Mouse (Mus musculus) left cerebral cortex, adult 2 months (tissue): ENCODE measurements around the gene Pde4d. TPM values are rescaled to one million over a fixed set of nuclear protein-coding genes. Genes with fewer than 3 reads are reported as not detected.

Source experiments
- DNase-seq, 2 experiments: peaks; one replicate each; pipeline ENCODE4 v3.0.0; 2021 to 2022; ENCODE audit warnings: low spot score in 2 of 2, mixed read lengths in 1 of 2; ENCODE audit errors: extremely low spot score in 1 of 2
- H3K27ac ChIP-seq: fragments of 200-600 bp; 2 replicates; pipeline ENCODE4 v1.8.1; 2022
- H3K4me3 ChIP-seq: fragments of 200-600 bp; 2 replicates; pipeline ENCODE4 v1.8.1; 2022
- CTCF ChIP-seq: fragments of 200-600 bp; IDR thresholded peaks from 2 replicates; pipeline ENCODE4 v1.8.1; 2022; ENCODE audit warnings: antibody characterized with exemption, mild to moderate bottlenecking, moderate library complexity
- intact Hi-C: fragments of 180-260 bp; cut with DNase I; formaldehyde crosslinking; loops from one replicate; pipeline ENCODE4 v1.15.1; 2025
- total RNA-seq, 2 experiments: library from RNA; stranded (reverse); gene quantifications; 2 replicates each; pipeline ENCODE4 v1.2.3; 2021

Pde4d gene
- total RNA-seq, 2 experiments from 2014 or later, result 116 to 121 TPM

DNA sequence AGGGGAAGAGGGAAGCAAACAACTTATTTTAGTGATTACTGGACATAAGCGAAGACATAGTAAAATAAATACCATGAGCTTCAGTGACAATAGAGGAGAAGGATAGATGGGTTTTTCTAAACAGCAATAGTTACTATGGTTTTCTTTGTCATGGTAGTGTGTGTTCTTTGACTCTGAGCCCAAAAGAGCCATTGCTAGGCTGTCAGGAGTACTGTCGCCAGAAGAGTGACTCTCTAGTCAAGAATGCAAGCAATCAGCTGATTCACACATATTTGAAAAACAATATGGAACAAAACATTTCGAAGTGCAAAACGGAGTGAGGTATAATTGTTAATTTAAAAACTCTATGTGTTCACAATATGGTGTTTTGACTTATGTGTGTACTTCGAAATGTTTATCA lies 450.4 kb downstream of the Pde4d start:
- no peak overlapping the region for H3K4me3 ChIP-seq
- TF ChIP-seq CTCF, result no peak
- no peak overlapping the region for H3K27ac ChIP-seq
- intact Hi-C loops, result no loop called here
- no peak for DNase-seq

DNA sequence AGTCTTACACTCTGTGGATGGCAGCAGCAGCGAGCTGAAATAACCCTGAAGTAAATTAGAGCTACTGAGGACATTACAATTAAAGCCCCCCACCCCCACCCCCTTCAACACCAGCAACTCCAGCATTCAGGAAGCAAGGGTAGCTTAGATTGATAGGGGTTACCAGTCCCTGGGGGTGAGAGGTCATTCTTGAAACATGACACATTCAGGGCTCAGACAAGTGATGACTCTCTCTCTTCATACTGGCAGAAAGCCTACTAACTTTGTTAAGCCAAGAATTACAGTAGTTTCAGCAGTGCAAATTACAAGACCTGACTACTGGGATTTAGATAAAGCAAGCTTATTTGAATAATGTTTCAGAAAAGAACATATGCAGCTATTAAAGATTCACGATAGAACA lies 455.4 kb downstream of the Pde4d start:
- H3K27ac ChIP-seq, result no peak overlapping the region
- intact Hi-C loops, result no loop called here
- no peak for DNase-seq
- no peak for TF ChIP-seq CTCF
- H3K4me3 ChIP-seq, result no peak overlapping the region

DNA sequence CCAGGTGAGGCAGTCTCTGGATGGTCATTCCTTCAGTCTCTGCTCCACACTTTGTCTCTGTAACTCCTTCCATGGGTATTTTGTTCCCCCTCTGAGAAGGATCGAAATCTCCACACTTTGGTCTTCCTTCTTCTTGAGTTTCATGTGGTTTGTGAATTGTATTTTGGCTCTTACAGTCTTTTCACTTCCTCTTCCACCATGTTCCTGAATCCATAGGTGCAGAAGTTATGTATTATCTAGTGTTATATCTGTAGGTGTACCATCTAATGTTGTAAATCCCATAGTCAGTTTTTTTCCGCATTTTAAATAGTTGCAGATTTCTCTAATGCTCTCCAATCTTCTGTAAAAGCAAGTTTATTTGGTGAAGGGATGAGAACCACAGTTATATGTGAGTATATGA lies 459.4 kb downstream of the Pde4d start:
- H3K27ac ChIP-seq, result no peak overlapping the region

DNA sequence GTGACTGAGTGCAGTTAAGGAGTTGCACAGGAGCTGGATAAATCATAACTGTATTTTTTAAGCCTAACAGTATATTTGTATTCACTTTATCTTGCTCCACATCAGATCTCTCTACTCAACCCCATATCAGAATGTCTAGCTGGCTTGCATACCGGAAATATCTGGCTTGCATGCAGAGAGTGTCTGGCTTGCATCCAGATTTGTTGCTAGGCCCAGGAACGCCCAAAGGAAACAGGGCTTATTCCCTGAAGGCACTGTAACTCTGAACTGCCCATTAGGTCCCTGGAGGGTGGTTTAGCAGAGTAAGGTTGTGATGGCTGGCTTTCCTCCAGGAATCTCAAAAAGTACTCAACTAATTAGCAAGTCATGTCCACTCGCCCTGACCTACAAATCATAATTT lies 464.9 kb downstream of the Pde4d start:
- no peak overlapping the region for H3K4me3 ChIP-seq
- no peak overlapping the region for H3K27ac ChIP-seq
- no peak for TF ChIP-seq CTCF
- no peak for DNase-seq
- intact Hi-C loops, result no loop called here

More for the DNA sequence above, 459.4 kb downstream of the Pde4d start:
- intact Hi-C loops, result no loop called here
- H3K4me3 ChIP-seq, result no peak overlapping the region
- no peak for TF ChIP-seq CTCF
- no peak for DNase-seq

DNA sequence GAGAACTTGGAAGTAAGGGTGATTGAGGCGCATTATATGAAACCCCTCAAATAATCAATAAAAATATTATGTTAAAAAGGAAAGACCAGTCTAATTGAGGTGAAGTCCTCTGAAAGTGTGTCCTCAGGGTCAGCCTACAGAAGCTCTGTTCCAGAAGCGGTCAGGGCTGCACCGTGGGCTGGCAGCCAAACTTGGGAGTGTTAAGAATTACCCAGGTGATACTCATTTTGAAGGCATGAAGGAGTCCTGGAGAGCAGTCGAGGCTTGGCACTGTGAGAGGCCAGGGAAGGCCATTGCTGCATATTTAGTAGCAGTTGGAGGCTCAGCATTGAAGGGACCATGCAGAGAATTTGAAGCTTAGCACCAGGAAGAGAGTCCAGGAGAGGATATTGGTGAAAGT lies 471.4 kb downstream of the Pde4d start:
- no peak for DNase-seq
- TF ChIP-seq CTCF, result no peak
- intact Hi-C loops, result no loop called here

DNA sequence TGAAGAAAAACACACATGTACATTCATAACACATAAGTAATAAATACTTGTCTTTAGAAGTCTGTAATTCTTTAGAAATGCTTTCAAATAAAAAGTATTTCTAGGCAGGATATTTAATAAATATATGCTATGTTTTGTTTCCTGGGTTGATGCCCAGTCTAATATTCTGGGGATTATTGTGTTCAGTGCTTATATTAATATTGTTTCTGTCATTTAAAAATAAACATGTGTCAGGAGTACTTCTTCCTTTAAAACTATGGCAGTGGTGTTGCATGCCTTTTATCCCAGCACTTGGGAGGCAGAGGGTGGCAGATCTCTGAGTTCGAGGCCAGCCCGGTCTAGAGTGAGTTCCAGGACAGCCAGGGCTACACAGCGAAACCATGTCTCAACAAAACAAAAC lies 485.1 kb downstream of the Pde4d start:
- Histone ChIP-seq H3K4me3 (no peak overlapping the region), H3K27ac (no peak overlapping the region)
- intact Hi-C loops, result no loop called here
- DNase-seq, result no peak
- no peak for TF ChIP-seq CTCF

More for the DNA sequence above, 471.4 kb downstream of the Pde4d start:
- H3K27ac ChIP-seq, result no peak overlapping the region
- H3K4me3 ChIP-seq, result no peak overlapping the region

DNA sequence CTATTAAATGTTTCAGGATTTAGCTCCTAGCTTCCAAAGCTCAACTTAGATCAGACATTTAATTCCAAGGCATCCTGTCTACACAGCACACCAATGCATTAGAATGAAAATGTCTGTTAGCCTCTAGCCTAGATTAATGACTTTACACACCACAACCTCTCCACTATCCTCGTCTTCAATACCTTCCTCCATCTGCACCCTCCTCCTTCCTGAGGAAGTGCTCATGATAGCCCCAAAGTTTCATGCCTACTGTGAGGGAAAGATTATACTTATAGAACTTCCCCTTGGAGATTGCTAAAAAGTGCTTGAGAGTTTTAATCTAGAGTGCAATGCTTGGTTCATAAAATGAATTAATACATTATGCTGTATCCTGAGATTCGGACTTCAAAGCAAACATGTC lies 487.5 kb downstream of the Pde4d start:
- no peak overlapping the region for H3K27ac ChIP-seq
- no peak overlapping the region for H3K4me3 ChIP-seq
- no peak for TF ChIP-seq CTCF
- DNase-seq, result no peak
- intact Hi-C loops, result no loop called here

DNA sequence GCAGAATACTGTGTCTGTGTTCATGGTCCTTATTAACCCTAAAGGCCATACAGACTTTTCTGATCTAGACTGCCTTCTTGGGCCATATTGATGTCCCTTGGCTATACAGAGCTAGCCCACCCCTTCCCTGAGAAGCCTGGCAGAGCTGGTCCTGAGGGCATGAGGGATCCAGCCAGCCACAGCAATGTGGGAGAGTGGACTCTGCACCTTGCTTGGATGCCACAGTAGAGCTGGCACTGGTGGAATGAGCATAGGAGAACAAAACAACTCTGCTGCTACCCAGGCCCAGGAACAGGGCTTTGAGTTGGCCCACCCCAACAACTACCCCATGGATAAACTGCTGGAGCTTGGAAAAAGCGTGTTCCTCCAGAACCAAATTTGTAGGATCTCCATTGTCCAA lies 503.2 kb downstream of the Pde4d start:
- TF ChIP-seq CTCF, result no peak
- DNase-seq, result no peak
- no peak overlapping the region for H3K27ac ChIP-seq
- H3K4me3 ChIP-seq, result no peak overlapping the region
- intact Hi-C loops, result no loop called here

DNA sequence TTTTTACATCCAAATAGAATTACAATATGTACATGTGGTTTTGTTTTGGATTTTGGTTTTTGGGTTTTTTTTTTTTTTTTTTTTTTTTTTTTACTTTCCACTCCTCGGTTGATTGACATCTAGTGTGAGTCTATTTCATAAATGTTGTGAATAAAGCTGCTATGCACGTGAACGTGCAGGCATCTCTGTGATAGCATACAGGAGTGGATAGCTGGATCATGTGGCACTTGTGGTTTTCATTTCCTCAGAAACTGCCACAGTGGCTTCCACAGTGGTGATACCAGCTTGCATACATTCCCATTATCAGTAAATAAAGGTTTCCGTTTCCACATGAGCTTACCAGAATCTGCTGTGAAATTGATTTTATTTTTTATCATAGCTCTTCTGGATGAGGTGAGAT lies 506.3 kb downstream of the Pde4d start:
- DNase-seq, result no peak
- no peak overlapping the region for H3K4me3 ChIP-seq
- no peak overlapping the region for H3K27ac ChIP-seq
- intact Hi-C loops, result no loop called here
- TF ChIP-seq CTCF, result no peak

DNA sequence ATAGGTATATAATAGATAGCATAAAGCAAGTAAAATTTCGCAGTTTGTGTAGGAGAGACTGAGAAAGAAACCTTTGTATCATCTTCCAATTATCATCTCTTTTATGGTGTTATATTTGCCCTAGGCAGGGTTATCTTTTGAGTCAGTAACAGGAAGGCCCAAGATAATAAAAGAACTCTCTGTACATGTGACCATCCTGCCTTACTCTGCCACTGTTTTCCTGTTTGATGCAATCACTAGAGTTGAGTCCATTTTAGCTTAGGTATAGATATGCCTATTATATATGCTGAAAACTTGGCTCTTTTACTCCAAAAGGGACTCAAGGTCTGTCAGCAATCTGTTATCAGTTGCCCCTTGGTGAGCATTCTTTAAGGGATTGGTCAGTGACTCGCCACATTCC lies 514.3 kb downstream of the Pde4d start:
- DNase-seq, result no peak
- Histone ChIP-seq H3K27ac (no peak overlapping the region), H3K4me3 (no peak overlapping the region)
- no peak for TF ChIP-seq CTCF
- intact Hi-C loops, result no loop called here

DNA sequence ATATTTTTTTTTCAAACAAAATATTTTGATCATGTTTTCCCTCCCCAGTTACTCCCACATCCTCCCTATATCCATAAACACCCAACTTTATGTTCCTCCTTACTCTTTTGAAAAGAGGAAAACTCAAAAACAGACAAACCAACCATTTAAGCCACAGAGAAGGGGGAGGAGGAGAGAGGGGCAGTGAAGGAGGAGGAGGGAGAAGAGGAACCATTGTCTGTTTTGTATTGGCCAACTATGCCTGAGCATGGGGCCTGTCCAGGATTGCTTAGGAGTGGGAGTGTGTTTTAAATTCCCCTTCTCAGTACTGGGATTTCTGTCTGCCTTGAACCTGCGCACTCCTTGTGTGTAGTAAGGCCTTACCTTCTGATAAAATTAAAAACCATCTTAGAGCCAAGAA lies 531.4 kb downstream of the Pde4d start:
- Histone ChIP-seq H3K4me3 (no peak overlapping the region), H3K27ac (no peak overlapping the region)
- DNase-seq, result no peak
- no peak for TF ChIP-seq CTCF
- intact Hi-C loops, result no loop called here

DNA sequence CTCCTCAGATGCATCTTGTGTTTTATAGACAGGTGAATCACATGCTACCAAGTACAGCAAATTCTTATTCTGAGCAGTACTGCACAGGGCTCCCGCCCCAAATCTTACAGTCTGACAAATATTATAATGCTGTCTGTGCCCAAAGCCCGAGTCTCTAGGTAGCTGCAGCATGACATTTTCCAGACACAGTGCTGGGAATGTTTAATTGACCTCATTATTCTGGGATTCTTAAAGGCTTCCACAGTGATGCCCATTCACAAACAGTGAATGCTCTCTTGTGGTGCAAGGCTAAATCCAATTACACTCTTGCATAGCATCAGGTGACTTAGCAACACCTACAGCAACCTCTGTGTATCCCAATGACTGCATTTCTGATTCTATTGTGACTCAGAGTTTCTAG lies 549.0 kb downstream of the Pde4d start:
- TF ChIP-seq CTCF, result no peak
- intact Hi-C loops, result no loop called here
- Histone ChIP-seq H3K27ac (no peak overlapping the region), H3K4me3 (no peak overlapping the region)
- DNase-seq, result no peak

DNA sequence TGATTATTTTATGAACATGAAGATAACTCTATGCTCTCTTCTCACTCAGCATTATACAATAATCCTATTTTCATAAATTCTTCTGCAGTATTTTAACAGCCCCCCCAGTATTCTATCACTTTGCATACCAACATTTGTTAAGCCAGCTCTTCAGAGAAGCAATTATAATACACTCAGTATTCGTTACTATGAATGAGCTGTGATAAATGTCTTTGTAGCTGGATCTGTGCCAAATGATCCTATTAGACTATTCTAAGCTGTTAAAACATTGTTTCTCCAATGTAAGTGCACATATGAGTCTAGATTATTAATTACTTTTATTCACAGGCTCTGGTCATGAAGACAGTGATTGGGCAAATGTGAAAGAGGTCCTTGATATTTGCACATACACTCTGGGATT lies 575.0 kb downstream of the Pde4d start:
- no peak for TF ChIP-seq CTCF
- no peak overlapping the region for H3K4me3 ChIP-seq
- DNase-seq, result no peak
- intact Hi-C loops, result no loop called here
- H3K27ac ChIP-seq, result no peak overlapping the region

DNA sequence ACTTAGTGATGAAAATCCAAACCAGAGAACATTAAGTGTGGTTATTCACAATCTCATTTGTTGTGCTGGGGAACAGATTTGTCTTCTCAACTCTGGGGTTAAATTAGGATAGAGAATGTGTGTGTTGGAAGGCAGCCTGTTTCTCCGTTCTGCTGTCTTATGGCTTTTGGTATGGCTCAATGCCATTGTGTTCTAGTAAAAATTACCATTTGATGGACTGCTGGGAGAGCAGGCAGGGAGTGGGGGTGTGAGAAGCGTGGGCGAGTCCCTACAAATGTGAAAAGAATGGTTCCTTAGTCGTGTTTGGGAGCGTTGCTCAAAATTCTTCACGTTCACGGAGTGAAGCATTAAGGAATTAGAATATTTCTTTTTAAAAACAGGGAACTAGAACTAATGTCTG lies 597.4 kb downstream of the Pde4d start:
- no peak overlapping the region for H3K4me3 ChIP-seq
- peak; percentile 42 to 44 for DNase-seq
- intact Hi-C loops, result no loop called here
- TF ChIP-seq CTCF, result no peak
- H3K27ac ChIP-seq, result no peak overlapping the region
